Mouse (Mus musculus): ENCODE results near the gene Tpx2. TPM values are rescaled to one million over a fixed set of nuclear protein-coding genes. Genes with fewer than 3 reads are reported as not detected.

The Tpx2 gene
- polyA plus RNA-seq, 1 experiment from 2014 or later = 14.8 TPM

DNA sequence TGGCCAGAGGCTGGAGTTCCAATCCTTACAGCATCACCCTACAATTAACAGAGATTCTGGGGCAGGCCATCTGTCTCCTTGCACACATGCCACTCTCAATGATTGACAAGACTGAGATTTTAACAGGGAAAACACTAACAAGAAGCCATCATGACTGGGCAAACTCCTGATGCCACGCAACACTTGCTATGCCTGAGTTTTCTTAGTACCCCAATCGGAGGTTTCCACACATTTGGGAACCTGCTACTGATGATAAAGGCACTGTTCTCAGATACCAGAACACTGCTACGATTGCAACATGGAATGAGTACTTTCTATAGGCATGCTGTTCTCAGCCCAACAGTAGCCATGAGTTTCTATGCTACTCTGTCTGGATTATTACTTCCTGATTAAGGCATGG, 21.3 kb upstream of the Tpx2 start:
- 79% methylated on average over 3 of the region's 3 CpGs for WGBS
- Histone ChIP-seq H3K4me2 (ENCODE audit: low read length) (peak overlapping the region; percentile 87), H3K27me3 (replicated peaks; ENCODE audit: control insufficient read depth, insufficient read depth, low read length) (no peaks in the 10 kb centered on the region), H3K9me3 (ENCODE audit: control insufficient read depth, low read length) (no peaks in the 10 kb centered on the region), H3K4me1 (ENCODE audit: control insufficient read depth, insufficient read depth, low read depth, low read length) (peaks cover 41% of the 10 kb centered on the region), H3K9ac (ENCODE audit: low read depth, low read length) (no peak overlapping the region), H3K36me3 (ENCODE audit: control insufficient read depth, insufficient read depth, low read length) (no peaks in the 10 kb centered on the region), H3K4me3 (ENCODE audit: low read length) (no peak overlapping the region), H3K27ac (ENCODE audit: low read depth, low read length) (no peak overlapping the region)
- no peak for ATAC-seq

DNA sequence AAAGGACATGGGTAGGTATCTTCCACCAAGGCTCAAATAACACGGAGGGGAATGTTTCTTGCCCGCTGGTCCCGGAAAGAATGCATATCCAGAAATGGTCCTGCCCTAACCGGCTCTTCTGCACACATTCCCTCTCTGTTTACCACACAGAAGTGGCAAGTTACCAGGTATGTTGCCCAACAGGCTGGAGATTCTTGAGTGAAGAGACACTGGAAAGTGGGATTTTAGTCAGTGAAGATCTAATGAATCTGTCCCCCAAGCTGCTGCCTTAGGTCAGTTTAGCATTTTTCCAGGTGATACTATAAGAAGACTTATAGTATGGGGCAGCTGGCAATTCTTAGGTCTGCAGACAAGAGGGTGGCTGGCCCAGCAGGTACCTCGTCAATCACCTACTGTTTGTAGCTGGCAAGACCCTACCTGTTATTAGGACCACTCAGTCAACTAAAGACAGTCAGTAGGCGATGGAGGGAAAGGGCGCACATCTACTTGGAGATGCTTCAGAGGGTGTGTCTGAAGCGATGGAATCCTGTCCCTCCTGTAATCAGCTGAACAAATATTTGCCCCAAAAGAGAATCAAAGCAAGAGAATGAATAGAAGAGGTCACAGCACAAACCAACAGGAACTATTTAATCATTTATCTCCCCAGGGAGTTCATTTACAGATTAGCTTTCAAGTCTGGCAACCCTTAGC, 20.3 kb upstream of the Tpx2 start:
- 77% methylated on average over 8 of the region's 8 CpGs for WGBS
- Histone ChIP-seq H3K9me3 (ENCODE audit: control insufficient read depth, low read length) (no peaks in the 10 kb centered on the region), H3K27ac (ENCODE audit: low read depth, low read length) (no peak overlapping the region), H3K36me3 (ENCODE audit: control insufficient read depth, insufficient read depth, low read length) (no peaks in the 10 kb centered on the region), H3K4me3 (ENCODE audit: low read length) (peak overlapping the region; percentile 84), H3K4me1 (ENCODE audit: control insufficient read depth, insufficient read depth, low read depth, low read length) (peaks cover 42% of the 10 kb centered on the region), H3K27me3 (replicated peaks; ENCODE audit: control insufficient read depth, insufficient read depth, low read length) (no peaks in the 10 kb centered on the region), H3K4me2 (ENCODE audit: low read length) (peak overlapping the region; percentile 87), H3K9ac (ENCODE audit: low read depth, low read length) (peak overlapping the region; percentile 17; the same call in 1 of the 2 replicates)
- no peak for ATAC-seq

DNA sequence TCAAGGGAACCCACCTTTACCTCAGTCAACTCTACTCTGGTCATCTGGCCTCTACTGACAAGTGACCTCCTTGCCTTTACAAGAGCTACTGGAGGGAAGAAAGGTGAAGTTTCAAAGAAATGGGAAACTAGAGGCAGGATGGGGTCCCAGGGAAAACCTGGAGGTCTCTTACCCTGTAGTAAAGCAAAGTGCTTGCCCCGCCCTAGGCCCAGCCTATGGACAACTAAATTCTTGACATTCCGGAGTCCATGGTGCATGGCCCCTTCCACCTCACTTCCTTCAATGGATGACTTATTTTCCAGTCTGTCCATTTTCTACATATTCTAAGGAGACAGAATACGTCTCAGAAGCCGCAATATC, 19.8 kb upstream of the Tpx2 start:
- H3K9ac ChIP-seq (ENCODE audit: low read depth, low read length) = peak overlapping the region; percentile 17; the same call in 1 of the 2 replicates
- no peaks in the 10 kb centered on the region for H3K36me3 ChIP-seq (ENCODE audit: control insufficient read depth, insufficient read depth, low read length)
- H3K9me3 ChIP-seq (ENCODE audit: control insufficient read depth, low read length) = no peaks in the 10 kb centered on the region
- peak overlapping the region; percentile 87 for H3K4me2 ChIP-seq (ENCODE audit: low read length)
- no peak overlapping the region for H3K27ac ChIP-seq (ENCODE audit: low read depth, low read length)
- H3K4me3 ChIP-seq (ENCODE audit: low read length) = peak overlapping the region; percentile 84
- H3K4me1 ChIP-seq (ENCODE audit: control insufficient read depth, insufficient read depth, low read depth, low read length) = peaks cover 42% of the 10 kb centered on the region
- ATAC-seq = no peak
- 61% methylated on average over 4 of the region's 4 CpGs for WGBS
- no peaks in the 10 kb centered on the region for H3K27me3 ChIP-seq (replicated peaks; ENCODE audit: control insufficient read depth, insufficient read depth, low read length)

DNA sequence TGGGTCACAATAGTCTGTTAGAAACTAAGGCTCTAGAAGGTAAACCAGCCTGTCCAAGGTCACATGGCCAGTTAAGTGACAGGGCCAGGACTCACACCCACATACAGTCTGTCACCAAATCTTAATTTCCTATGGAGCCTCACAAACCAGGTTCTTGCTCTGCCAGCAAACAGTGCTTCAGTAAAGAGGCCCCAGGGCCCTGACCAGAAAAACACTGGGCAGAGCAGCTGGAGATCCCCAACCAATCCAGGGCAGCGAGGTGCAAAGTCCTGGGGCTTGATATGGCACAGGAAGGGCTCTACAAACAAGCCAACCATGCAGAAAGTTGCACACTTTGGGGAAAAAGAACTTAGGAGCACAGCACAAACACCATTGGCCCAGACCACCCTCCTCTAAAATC, 19.2 kb upstream of the Tpx2 start:
- Histone ChIP-seq H3K36me3 (ENCODE audit: control insufficient read depth, insufficient read depth, low read length) (no peaks in the 10 kb centered on the region), H3K27me3 (replicated peaks; ENCODE audit: control insufficient read depth, insufficient read depth, low read length) (no peaks in the 10 kb centered on the region), H3K9me3 (ENCODE audit: control insufficient read depth, low read length) (no peaks in the 10 kb centered on the region), H3K27ac (ENCODE audit: low read depth, low read length) (no peak overlapping the region), H3K9ac (ENCODE audit: low read depth, low read length) (peak overlapping the region; percentile 46), H3K4me1 (ENCODE audit: control insufficient read depth, insufficient read depth, low read depth, low read length) (peaks cover 42% of the 10 kb centered on the region), H3K4me3 (ENCODE audit: low read length) (peak overlapping the region; percentile 84), H3K4me2 (ENCODE audit: low read length) (peak overlapping the region; percentile 87)
- WGBS = 32% methylated on average over 1 of the region's 1 CpGs
- ATAC-seq = no peak

DNA sequence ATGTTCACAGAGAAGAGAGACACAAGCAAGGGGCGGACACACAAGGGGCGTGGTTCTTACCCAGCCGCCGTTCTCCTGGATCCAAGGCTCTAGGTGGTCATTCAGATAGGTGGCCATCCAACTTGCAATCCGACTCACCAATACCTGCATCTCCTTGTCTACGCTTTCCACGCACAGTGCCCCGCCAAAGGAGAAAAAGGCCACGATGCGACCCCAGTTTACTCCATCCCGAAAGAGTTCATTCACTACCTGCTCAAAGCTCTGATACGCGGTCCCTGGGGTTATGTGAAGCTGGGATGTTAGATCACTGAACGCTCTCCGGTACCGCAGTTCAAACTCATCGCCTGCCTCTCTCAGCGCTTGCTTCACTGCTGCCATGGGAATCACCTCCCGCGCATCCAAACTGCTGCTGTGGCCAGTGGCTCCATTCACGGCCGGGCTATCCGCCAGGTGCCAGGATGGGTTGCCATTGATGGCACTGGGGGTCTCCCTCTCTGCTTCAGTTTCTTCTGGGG, 18.3 kb upstream of the Tpx2 start:
- Histone ChIP-seq H3K9ac (ENCODE audit: low read depth, low read length) (peak overlapping the region; percentile 89), H3K9me3 (ENCODE audit: control insufficient read depth, low read length) (no peaks in the 10 kb centered on the region), H3K27ac (ENCODE audit: low read depth, low read length) (peak overlapping the region; percentile 98; the same call in 1 of the 2 replicates), H3K4me3 (ENCODE audit: low read length) (peak overlapping the region; percentile 84), H3K27me3 (replicated peaks; ENCODE audit: control insufficient read depth, insufficient read depth, low read length) (no peaks in the 10 kb centered on the region), H3K4me1 (ENCODE audit: control insufficient read depth, insufficient read depth, low read depth, low read length) (peaks cover 42% of the 10 kb centered on the region), H3K4me2 (ENCODE audit: low read length) (peak overlapping the region; percentile 87), H3K36me3 (ENCODE audit: control insufficient read depth, insufficient read depth, low read length) (no peaks in the 10 kb centered on the region)
- WGBS = 50% methylated on average over 23 of the region's 23 CpGs
- ATAC-seq = no peak

DNA sequence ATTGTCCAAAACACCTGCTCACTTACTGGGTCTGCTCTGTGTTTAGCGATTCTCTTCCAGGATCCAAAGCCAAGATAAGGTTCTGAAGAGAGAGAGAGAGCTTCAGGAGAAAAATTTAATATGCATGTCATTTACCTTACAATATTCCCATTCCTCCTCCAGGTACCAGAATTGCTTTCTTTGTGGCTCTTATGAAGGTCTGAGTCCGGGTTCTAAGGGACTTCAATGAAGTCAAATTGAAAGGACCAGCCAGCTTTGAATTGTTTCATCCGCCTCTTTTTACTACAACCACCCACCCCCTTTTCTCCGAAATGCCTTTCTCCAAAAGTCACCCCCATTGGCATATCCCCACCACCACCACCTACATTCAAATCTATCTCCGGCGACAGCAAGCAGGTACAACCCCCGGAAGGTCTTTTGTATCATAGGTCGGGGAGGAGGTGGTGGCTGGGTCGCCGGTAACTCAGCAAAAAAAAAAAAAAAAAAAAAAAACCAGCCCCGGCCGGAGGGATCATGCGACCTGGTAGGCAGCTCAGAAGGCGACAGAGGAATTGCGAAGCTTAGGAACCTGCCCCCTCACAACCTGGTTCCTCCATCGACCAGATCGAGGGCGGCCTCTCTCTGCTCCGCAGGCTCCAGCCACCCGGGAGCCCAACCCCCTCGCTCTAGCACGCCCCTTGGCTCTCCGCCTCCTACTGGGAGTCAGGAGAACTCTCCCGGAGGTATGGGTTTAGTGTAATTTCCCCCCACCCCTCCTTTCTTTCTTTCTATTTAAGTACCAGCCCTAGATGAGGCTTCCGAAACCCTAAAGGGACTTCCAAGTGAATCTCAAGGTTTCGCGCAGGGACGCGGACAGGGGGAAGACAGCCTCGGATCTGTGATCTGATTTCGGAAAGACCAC, 17.5 kb upstream of the Tpx2 start:
- Histone ChIP-seq H3K27me3 (replicated peaks; ENCODE audit: control insufficient read depth, insufficient read depth, low read length) (no peaks in the 10 kb centered on the region), H3K4me1 (ENCODE audit: control insufficient read depth, insufficient read depth, low read depth, low read length) (peaks cover 42% of the 10 kb centered on the region), H3K27ac (ENCODE audit: low read depth, low read length) (peak overlapping the region; percentile 98), H3K9me3 (ENCODE audit: control insufficient read depth, low read length) (no peaks in the 10 kb centered on the region), H3K4me3 (ENCODE audit: low read length) (peak overlapping the region; percentile 84), H3K9ac (ENCODE audit: low read depth, low read length) (peak overlapping the region; percentile 89), H3K4me2 (ENCODE audit: low read length) (peak overlapping the region; percentile 87), H3K36me3 (ENCODE audit: control insufficient read depth, insufficient read depth, low read length) (no peaks in the 10 kb centered on the region)
- ATAC-seq = peak; percentile 70
- WGBS = 1% methylated on average over 31 of the region's 31 CpGs

DNA sequence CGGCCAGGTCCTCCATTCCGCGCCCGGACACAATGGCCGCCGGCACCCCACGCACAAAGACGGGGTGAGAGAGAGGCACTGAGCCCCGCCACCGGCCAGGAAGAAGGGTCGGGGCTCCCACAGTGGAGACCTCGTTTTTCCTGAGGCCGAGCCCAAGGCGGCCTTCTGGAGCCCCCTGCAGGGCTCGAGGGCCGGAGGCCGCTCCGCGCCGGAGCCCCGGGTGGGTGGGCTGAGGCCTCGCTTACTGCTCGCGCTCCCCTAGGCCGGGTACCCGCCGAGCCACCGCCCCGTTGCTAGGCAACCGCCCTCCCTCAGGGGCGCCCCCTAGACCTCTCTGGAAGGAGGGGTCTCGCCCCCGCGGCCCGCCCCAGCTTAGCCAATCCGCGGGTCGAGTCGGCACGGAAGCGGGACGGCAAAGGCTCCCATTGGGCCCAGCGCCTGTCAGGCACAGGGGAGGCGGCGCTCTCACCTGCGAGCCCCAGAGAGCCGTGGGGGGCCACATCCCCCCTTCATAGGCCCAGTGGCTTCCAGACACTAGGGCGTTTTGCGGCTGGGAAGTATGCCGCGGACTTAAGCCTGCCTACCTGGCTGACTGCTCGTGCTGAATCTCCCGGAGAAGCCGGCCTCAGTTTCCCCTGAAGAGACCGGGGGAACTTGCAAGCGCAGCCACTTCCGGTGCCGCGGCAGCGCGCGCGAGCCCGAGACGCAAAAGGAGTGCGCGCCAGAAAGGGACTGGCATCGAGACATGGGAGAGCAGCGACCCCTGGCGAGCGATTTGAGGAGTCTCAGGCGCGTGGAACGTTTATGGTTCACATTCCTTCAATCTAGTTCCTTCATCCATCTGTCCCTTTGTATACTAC, 16.5 kb upstream of the Tpx2 start, which contains the start of gene Bcl2l1:
Gene Bcl2l1 (minus strand): TSS at position 710 of the 860 bp plus-strand sequence.
- H3K27me3 ChIP-seq (replicated peaks; ENCODE audit: control insufficient read depth, insufficient read depth, low read length) = no peaks in the 10 kb centered on the region
- WGBS = under 1% methylated on average over 68 of the region's 74 CpGs
- H3K9me3 ChIP-seq (ENCODE audit: control insufficient read depth, low read length) = no peaks in the 10 kb centered on the region
- peaks cover 37% of the 10 kb centered on the region for H3K4me1 ChIP-seq (ENCODE audit: control insufficient read depth, insufficient read depth, low read depth, low read length)
- H3K9ac ChIP-seq (ENCODE audit: low read depth, low read length) = peak within 1 kb of the TSS; percentile 89
- H3K27ac ChIP-seq (ENCODE audit: low read depth, low read length) = peak within 1 kb of the TSS; percentile 98
- H3K4me3 ChIP-seq (ENCODE audit: low read length) = peak within 1 kb of the TSS; percentile 84
- H3K36me3 ChIP-seq (ENCODE audit: control insufficient read depth, insufficient read depth, low read length) = no peaks in the 10 kb centered on the region
- H3K4me2 ChIP-seq (ENCODE audit: low read length) = peak within 1 kb of the TSS; percentile 87
- ATAC-seq = peak; percentile 99

DNA sequence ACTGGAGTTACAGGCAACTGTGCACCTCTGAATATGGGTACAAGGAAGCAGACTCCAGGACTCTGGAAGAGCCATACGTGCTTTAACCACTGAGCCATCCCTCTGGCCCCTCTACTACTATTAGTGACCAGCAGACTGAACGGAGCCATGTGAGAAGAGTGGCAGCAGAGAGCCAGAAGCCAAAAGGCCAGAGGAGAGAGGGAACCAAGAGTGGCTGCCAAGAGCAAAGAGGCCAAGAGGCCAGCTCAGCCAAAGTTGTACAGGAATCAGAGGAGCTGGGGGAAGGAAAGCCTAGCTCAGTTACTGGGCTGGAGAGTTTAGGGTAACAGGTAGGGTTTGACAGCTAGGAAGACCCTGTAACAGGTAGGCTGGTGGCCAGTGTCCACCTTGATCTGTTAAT, 8.5 kb upstream of the Tpx2 start:
- H3K4me2 ChIP-seq (ENCODE audit: low read length) = no peak overlapping the region
- no peaks in the 10 kb centered on the region for H3K9me3 ChIP-seq (ENCODE audit: control insufficient read depth, low read length)
- WGBS = 86% methylated on average over 2 of the region's 2 CpGs
- H3K9ac ChIP-seq (ENCODE audit: low read depth, low read length) = no peak overlapping the region
- no peak overlapping the region for H3K27ac ChIP-seq (ENCODE audit: low read depth, low read length)
- H3K27me3 ChIP-seq (replicated peaks; ENCODE audit: control insufficient read depth, insufficient read depth, low read length) = no peaks in the 10 kb centered on the region
- no peak for ATAC-seq
- H3K36me3 ChIP-seq (ENCODE audit: control insufficient read depth, insufficient read depth, low read length) = no peaks in the 10 kb centered on the region
- H3K4me3 ChIP-seq (ENCODE audit: low read length) = no peak overlapping the region
- H3K4me1 ChIP-seq (ENCODE audit: control insufficient read depth, insufficient read depth, low read depth, low read length) = no peaks in the 10 kb centered on the region
